Mouse (Mus musculus): ENCODE results near the gene Fyb. TPM values are rescaled to one million over a fixed set of nuclear protein-coding genes. Genes with fewer than 3 reads are reported as not detected.

Fyb gene
- polyA plus RNA-seq, 1 experiment = 2.6 TPM

DNA sequence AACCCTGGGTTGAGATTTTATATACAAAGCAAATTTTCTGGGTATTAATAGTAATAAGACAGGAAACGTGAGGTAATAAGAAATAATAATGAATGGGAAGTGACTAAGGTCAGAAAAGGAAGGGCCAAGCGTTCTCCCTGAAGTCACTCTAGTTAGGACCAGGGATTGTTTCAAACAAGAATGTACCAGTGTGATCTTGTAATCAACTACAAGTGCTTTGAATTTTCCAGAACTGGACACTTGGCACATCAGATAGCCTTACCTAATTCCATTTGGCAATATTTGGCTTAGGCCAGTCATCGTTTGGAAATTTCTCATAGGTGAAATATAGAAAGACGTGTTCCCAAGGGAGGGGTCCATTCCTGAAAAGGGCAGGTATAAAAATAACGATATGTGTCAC, 103.5 kb downstream of the Fyb start:
- no peak for TF ChIP-seq CTCF (IDR thresholded peaks at IDR 0.05; ENCODE audit: borderline replicate concordance, extremely low read depth, insufficient read depth, insufficient read length)
- TF ChIP-seq POLR2A (IDR thresholded peaks at IDR 0.05; ENCODE audit: borderline replicate concordance, extremely low read depth, insufficient read depth, insufficient read length, poor library complexity, severe bottlenecking) = no peak

DNA sequence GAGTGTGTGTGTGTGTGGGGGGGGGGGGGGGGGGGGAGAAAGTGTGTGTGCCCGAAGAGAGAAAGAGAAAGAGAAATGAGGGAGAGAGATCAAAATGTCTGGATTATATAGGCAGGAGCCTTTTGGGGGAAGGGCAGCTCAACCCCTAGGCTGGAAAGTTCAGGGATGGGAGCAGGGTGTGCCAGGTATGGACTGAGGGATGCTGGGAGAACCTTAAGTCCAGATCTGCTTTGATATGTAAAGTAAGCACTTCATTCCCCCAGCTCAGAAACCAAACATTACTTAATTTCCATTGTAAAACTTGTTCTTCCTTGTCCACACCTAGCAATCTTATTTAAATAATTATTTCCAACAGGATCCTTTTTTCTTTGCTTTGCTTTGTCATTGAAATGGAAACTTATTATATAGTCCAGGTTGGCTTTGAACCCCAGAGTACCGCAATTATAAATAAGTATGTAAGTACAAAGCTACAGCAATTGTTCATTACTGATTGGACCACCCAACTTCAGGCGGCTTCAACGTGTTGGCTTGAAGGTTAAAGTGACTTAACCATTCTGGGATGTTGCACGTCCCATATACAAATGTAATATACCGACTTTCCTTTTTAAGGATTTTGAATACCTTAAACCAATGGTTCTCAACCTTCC, 105.9 kb downstream of the Fyb start:
- DNase-seq (ENCODE audit: low read depth) = no peak
- TF ChIP-seq CTCF (IDR thresholded peaks at IDR 0.05; ENCODE audit: borderline replicate concordance, extremely low read depth, insufficient read depth, insufficient read length) (no peak), POLR2A (IDR thresholded peaks at IDR 0.05; ENCODE audit: borderline replicate concordance, extremely low read depth, insufficient read depth, insufficient read length, poor library complexity, severe bottlenecking) (no peak)

More for the DNA sequence above, 103.5 kb downstream of the Fyb start:
- no peak for DNase-seq (ENCODE audit: low read depth)

DNA sequence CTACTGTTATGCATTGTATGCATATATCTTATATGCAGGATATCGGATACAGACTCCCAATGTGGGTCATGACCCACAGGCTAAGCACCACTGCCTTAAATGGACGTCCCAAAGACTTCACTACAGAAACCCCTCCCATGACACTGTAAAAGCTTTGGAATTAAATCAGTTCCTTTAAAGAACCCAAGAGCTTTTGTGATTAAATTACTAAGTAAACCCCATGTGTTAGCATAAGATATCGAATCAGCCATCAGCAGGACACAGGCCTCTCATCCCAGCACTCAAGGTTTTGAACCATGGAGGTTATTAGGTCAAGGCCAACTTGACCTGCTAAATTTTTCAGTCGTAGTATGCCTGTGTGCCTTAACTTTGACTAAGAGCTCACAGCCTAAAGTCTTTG, 106.5 kb downstream of the Fyb start:
- DNase-seq (ENCODE audit: low read depth) = no peak
- TF ChIP-seq CTCF (IDR thresholded peaks at IDR 0.05; ENCODE audit: borderline replicate concordance, extremely low read depth, insufficient read depth, insufficient read length) = no peak

DNA sequence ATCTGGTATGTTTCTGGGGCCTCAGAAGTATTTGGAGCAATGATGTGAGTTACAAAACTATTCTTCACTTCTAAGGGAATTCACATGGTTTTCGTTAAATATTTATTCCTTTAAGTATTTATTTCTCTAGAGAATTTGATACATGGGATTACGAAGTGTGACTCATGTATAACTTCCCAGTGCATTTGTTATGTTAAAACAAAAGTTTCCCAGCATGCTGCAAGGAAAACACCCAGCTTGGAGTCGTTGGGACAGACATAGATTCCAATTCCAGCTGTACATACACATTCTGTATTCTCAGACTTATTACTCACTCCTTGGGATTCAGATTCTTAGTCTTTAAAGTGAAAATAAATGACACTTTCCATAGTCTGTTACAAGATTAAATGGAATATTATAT, 112.8 kb downstream of the Fyb start:
- no peak for DNase-seq (ENCODE audit: low read depth)
- no peak for TF ChIP-seq POLR2A (IDR thresholded peaks at IDR 0.05; ENCODE audit: borderline replicate concordance, extremely low read depth, insufficient read depth, insufficient read length, poor library complexity, severe bottlenecking)
- TF ChIP-seq CTCF (IDR thresholded peaks at IDR 0.05; ENCODE audit: borderline replicate concordance, extremely low read depth, insufficient read depth, insufficient read length) = no peak

DNA sequence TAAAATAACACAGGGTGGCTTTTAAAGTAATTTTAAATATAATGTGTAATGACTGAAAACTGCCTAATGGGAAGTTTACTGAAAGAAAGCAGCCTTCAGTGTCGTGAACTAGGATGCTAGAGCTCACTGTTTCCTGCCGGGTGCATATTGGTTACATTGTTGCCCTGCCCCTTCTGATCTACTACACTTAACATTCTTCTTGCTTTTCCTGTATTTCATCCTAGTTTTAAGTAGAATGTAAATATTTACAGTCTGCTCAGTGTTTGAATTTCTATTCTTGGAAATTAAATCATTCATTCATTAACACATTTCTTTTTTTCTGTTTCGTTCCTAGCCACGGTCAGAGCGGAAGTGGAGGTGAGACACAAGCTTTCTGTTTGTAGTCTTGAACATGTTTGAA, 119.6 kb downstream of the Fyb start:
- TF ChIP-seq POLR2A (IDR thresholded peaks at IDR 0.05; ENCODE audit: borderline replicate concordance, extremely low read depth, insufficient read depth, insufficient read length, poor library complexity, severe bottlenecking) (no peak), CTCF (IDR thresholded peaks at IDR 0.05; ENCODE audit: borderline replicate concordance, extremely low read depth, insufficient read depth, insufficient read length) (no peak)
- no peak for DNase-seq (ENCODE audit: low read depth)

DNA sequence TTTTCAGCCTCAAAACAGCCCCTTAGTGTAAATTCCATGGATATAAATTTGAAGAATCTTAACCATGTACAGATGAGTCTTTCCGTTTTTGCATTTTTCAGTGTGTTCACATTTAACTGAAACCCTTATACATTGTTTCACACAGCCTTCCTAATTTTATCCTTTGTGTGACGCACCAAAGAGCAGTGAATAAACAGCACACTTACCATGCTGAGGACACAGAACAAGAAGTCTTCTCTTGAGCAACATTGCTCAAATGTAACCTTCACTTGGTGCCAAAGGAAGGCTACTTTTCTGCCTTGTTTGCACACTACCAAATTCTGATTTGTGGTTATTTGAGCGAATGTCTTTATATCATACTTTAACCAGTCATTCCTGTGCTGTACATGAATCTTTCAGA, 122.8 kb downstream of the Fyb start:
- TF ChIP-seq POLR2A (IDR thresholded peaks at IDR 0.05; ENCODE audit: borderline replicate concordance, extremely low read depth, insufficient read depth, insufficient read length, poor library complexity, severe bottlenecking) = no peak
- TF ChIP-seq CTCF (IDR thresholded peaks at IDR 0.05; ENCODE audit: borderline replicate concordance, extremely low read depth, insufficient read depth, insufficient read length) = no peak

DNA sequence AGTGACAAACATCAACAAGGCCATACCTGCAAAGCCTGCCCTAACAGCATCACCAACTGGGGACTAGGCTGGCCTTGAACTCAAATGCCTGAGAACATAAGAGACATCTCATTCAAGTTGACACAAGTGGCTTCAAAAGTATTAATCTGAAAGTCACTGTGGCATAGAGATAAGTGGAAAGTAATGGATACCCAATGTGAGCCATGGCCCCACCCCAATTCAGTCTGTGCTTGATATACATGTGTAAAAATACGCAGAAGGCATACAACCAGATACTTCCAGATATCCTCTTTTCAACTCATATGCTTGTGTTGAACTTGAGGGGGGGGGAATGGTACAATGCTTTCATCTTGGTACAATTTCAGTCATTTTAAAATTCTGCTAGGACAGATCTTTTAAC, 124.4 kb downstream of the Fyb start:
- DNase-seq (ENCODE audit: low read depth) = no peak
- no peak for TF ChIP-seq POLR2A (IDR thresholded peaks at IDR 0.05; ENCODE audit: borderline replicate concordance, extremely low read depth, insufficient read depth, insufficient read length, poor library complexity, severe bottlenecking)
- TF ChIP-seq CTCF (IDR thresholded peaks at IDR 0.05; ENCODE audit: borderline replicate concordance, extremely low read depth, insufficient read depth, insufficient read length) = no peak

More for the DNA sequence above, 122.8 kb downstream of the Fyb start:
- DNase-seq (ENCODE audit: low read depth) = no peak

DNA sequence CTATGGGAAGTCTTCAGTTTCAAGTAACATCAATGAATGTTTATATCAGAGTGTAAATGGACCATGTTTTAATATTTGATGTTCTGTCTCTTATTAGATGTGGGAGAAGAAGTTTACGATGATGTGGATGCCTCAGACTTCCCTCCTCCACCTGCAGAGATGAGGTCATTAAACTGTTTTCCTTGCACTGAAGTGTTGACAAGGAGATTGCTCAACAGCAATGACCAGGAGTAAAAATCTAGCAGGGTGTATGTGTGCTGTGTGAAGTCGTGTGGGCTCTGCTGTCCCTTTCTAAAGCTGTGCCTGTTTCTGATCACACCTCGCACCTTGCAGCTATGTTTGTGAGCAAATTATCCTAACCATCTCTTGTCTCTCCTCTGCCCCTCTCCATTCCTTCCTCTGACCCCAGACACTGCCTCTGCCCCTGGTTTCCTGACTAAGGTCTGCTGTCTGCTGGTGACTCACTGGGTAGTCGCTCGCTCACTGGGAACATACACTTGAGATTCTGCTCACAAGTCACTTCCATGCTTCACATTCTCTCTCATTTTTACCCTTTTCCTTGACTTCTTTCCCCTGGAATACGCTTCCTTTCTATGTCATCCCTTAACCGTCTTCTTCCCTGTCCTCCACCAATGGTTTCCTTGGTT, 126.2 kb downstream of the Fyb start:
- DNase-seq (ENCODE audit: low read depth) = no peak
- TF ChIP-seq CTCF (IDR thresholded peaks at IDR 0.05; ENCODE audit: borderline replicate concordance, extremely low read depth, insufficient read depth, insufficient read length) = no peak
- no peak for TF ChIP-seq POLR2A (IDR thresholded peaks at IDR 0.05; ENCODE audit: borderline replicate concordance, extremely low read depth, insufficient read depth, insufficient read length, poor library complexity, severe bottlenecking)

DNA sequence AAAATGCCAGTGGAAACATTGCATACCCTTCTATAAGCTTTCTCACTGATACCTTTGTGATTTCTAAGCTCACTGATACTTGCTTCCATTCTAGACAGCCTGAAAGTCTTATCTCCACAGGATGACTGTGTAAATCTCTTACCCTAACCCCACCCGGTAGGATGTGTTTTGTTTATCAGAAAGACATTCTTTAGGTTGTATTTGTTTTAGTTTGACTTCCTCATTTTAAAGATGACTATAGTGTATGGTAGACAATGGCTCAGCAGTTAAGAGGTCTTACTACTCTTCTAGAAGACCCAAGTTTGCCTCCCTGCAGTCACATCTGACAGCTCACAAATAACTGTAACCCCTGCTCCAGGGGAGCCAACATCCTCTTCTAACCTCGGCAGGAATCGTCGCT, 130.4 kb downstream of the Fyb start:
- DNase-seq (ENCODE audit: low read depth) = no peak
- TF ChIP-seq CTCF (IDR thresholded peaks at IDR 0.05; ENCODE audit: borderline replicate concordance, extremely low read depth, insufficient read depth, insufficient read length) = no peak
- TF ChIP-seq POLR2A (IDR thresholded peaks at IDR 0.05; ENCODE audit: borderline replicate concordance, extremely low read depth, insufficient read depth, insufficient read length, poor library complexity, severe bottlenecking) = no peak

DNA sequence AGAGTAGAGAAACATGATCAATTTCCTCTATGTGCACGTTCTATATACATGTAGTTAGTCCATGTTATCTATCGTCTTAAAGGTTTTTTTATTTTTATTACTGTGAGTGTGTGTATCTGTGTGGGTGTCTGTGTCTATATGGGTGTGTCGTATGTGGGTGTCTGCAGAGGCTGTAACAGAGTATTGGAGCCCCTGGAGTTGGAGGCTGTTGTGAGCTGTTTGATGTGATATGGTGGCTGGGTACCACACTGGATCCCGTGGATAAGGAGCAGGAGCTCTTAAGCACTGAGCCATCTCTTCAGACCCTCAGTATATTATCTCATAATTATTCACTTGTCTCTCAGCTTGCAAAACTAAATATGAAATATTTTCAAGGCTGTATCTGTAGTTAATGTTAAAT, 135.4 kb downstream of the Fyb start:
- TF ChIP-seq POLR2A (IDR thresholded peaks at IDR 0.05; ENCODE audit: borderline replicate concordance, extremely low read depth, insufficient read depth, insufficient read length, poor library complexity, severe bottlenecking) (no peak), CTCF (IDR thresholded peaks at IDR 0.05; ENCODE audit: borderline replicate concordance, extremely low read depth, insufficient read depth, insufficient read length) (no peak)
- no peak for DNase-seq (ENCODE audit: low read depth)

DNA sequence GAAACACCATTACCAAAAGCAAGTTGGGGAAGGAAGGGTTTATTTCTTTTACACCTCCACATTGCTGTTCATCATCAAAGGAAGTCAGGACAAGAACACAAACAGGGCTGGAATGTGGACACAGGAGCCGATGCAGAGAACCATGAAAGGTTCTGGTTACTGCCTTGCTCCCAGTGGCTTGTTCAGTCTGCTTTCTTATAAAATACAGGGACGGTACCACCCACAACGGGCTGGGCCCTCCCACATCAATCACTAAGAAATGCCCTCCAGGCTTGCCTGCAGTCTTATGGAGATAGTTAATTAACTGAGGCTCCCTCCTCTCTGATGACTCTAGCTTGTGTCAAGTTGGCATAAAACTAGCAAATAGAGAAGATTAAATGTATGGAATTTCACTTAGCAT, 139.3 kb downstream of the Fyb start:
- no peak for DNase-seq (ENCODE audit: low read depth)
- no peak for TF ChIP-seq POLR2A (IDR thresholded peaks at IDR 0.05; ENCODE audit: borderline replicate concordance, extremely low read depth, insufficient read depth, insufficient read length, poor library complexity, severe bottlenecking)
- TF ChIP-seq CTCF (IDR thresholded peaks at IDR 0.05; ENCODE audit: borderline replicate concordance, extremely low read depth, insufficient read depth, insufficient read length) = no peak

DNA sequence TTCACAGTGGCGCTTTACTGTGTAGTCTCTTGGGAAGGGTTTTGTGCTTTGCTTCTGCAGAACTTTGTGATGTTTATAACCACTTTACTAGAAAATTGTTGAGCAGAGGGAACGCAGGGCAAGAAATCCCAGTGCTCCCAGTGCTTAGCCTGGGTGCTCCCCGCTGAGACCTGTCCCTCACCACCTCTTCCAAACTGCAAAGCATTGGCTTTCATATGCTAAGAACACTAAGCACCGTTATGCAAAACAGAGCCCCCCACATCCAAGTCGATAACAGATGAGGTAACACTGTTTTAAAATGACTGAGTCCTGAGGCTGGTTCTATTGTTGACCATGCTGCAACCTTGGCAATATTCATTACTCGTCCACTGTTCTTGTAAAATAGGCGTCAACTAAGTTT, 141.3 kb downstream of the Fyb start:
- TF ChIP-seq POLR2A (IDR thresholded peaks at IDR 0.05; ENCODE audit: borderline replicate concordance, extremely low read depth, insufficient read depth, insufficient read length, poor library complexity, severe bottlenecking) (no peak), CTCF (IDR thresholded peaks at IDR 0.05; ENCODE audit: borderline replicate concordance, extremely low read depth, insufficient read depth, insufficient read length) (no peak)
- DNase-seq (ENCODE audit: low read depth) = no peak

All from brain, embryonic 14.5 days (tissue).